ENCODE assay signal across 11 mouse cellular contexts in genomic region chr11:63129840-63130239, GRCm38 (mm10). TPM values are rescaled to one million over a fixed set of nuclear protein-coding genes. Genes with fewer than 3 reads are reported as not detected.
A peak's percentile ranks its signal among the peaks of the same experiment; 100 is the strongest.
DNase-seq lines count a peak whose midpoint lies in the region; ATAC-seq and TF ChIP-seq lines count a peak whose summit lies in the region.
"Had no signal": no experiment of that assay in that cellular context is flagged by ENCODE, and none has a peak within 500 bp of the region (broad histone marks: within the 10 kb centered on the region; RNA-seq: fewer than 3 reads in every experiment).

No protein-coding gene starts in this region.

- H3K4me3 ChIP-seq in embryonic facial prominence, embryonic 14.5 days (ENCODE audit: low read depth, low read length): no peak overlapping the region
- no peak overlapping the region for H3K4me3 ChIP-seq in embryonic facial prominence, embryonic 10.5 days
- no peak overlapping the region for H3K4me3 ChIP-seq in neural tube, embryonic 15.5 days (replicated peaks)
- H3K4me3 ChIP-seq in intestine, postnatal 0 days (ENCODE audit: low read depth, low read length): peak overlapping the region; percentile 5; the same call in 1 of the 2 replicates
- peak overlapping the region; percentile 65 for H3K4me3 ChIP-seq in stomach, embryonic 16.5 days (replicated peaks; ENCODE audit: low read length)
- H3K4me3 ChIP-seq in midbrain, postnatal 0 days (ENCODE audit: low read depth, low read length): no peak overlapping the region

- peak overlapping the region; percentile 15; the same call in 1 of the 2 replicates for H3K4me2 ChIP-seq in embryonic facial prominence, embryonic 14.5 days (ENCODE audit: low read depth, low read length)
- H3K4me2 ChIP-seq in neural tube, embryonic 15.5 days: 0 out of 2 replicates have a peak overlapping the region, but pooled peaks have one; percentile 15
- peak overlapping the region; percentile 75 for H3K4me2 ChIP-seq in intestine, postnatal 0 days (replicated peaks; ENCODE audit: low read depth)
- peak overlapping the region; percentile 63 for H3K4me2 ChIP-seq in stomach, embryonic 16.5 days (ENCODE audit: low read depth, low read length)
- H3K4me2 ChIP-seq in midbrain, postnatal 0 days (ENCODE audit: low read depth, low read length, poor library complexity, severe bottlenecking): no peak overlapping the region

- no peak for TF ChIP-seq CTCF in intestine, postnatal 0 days (IDR thresholded peaks at IDR 0.05; ENCODE audit: low read depth)
- TF ChIP-seq CTCF in midbrain, postnatal 0 days (IDR thresholded peaks at IDR 0.05): no peak

- DNase-seq in embryonic facial prominence, embryonic 14.5 days (ENCODE audit: low spot score): no peak
- no peak for DNase-seq in embryonic facial prominence, embryonic 10.5 days (ENCODE audit: low spot score)
- DNase-seq in neural tube, embryonic 10.5 days (ENCODE audit: extremely low spot score, low spot score): no peak
- no peak for DNase-seq in spleen, postnatal 10 days (ENCODE audit: low spot score in 2 of 2)
- no peak for DNase-seq in midbrain, postnatal 0 days (ENCODE audit: low spot score)
- DNase-seq: spleen, adult 18-20 months had no signal

- H3K27ac ChIP-seq in embryonic facial prominence, embryonic 14.5 days (replicated peaks; ENCODE audit: low read depth, low read length): no peak overlapping the region
- H3K27ac ChIP-seq in embryonic facial prominence, embryonic 10.5 days (replicated peaks): no peak overlapping the region
- H3K27ac ChIP-seq in neural tube, embryonic 15.5 days (replicated peaks): no peak overlapping the region
- H3K27ac ChIP-seq in intestine, postnatal 0 days (ENCODE audit: low read depth, low read length): no peak overlapping the region
- peak overlapping the region; percentile 15; the same call in 1 of the 2 replicates for H3K27ac ChIP-seq in stomach, embryonic 16.5 days (ENCODE audit: low read length)
- H3K27ac ChIP-seq in midbrain, postnatal 0 days (ENCODE audit: low read depth, low read length): no peak overlapping the region

- H3K9ac ChIP-seq in embryonic facial prominence, embryonic 14.5 days (ENCODE audit: low read depth, low read length): no peak overlapping the region
- no peak overlapping the region for H3K9ac ChIP-seq in neural tube, embryonic 15.5 days (replicated peaks)
- no peak overlapping the region for H3K9ac ChIP-seq in intestine, postnatal 0 days (ENCODE audit: low read depth, low read length)
- H3K9ac ChIP-seq in stomach, embryonic 16.5 days (ENCODE audit: low read length): peak overlapping the region; percentile 36; the same call in 1 of the 2 replicates
- no peak overlapping the region for H3K9ac ChIP-seq in midbrain, postnatal 0 days (replicated peaks; ENCODE audit: low read length, poor library complexity, severe bottlenecking)

- no peak for ATAC-seq in embryonic facial prominence, embryonic 14.5 days (ENCODE audit: low read depth)
- ATAC-seq in neural tube, embryonic 15.5 days (ENCODE audit: low FRiP score): no peak
- no peak for ATAC-seq in intestine, postnatal 0 days
- no peak for ATAC-seq in stomach, embryonic 16.5 days (ENCODE audit: insufficient read depth, low FRiP score)
- ATAC-seq in midbrain, postnatal 0 days (ENCODE audit: low FRiP score): no peak

- no peaks in the 10 kb centered on the region for H3K9me3 ChIP-seq in embryonic facial prominence, embryonic 14.5 days (ENCODE audit: control insufficient read depth, low read length)
- no peaks in the 10 kb centered on the region for H3K9me3 ChIP-seq in embryonic facial prominence, embryonic 10.5 days
- H3K9me3 ChIP-seq in neural tube, embryonic 15.5 days (replicated peaks): no peaks in the 10 kb centered on the region
- no peaks in the 10 kb centered on the region for H3K9me3 ChIP-seq in intestine, postnatal 0 days (ENCODE audit: control insufficient read depth)
- H3K9me3 ChIP-seq in stomach, embryonic 16.5 days (replicated peaks; ENCODE audit: control insufficient read depth, low read length): no peaks in the 10 kb centered on the region
- H3K9me3 ChIP-seq in midbrain, postnatal 0 days (ENCODE audit: low read length): no peaks in the 10 kb centered on the region

- peaks cover 9% of the 10 kb centered on the region; the same call in 1 of the 2 replicates for H3K36me3 ChIP-seq in embryonic facial prominence, embryonic 14.5 days (ENCODE audit: control insufficient read depth, insufficient read depth, low read length)
- H3K36me3 ChIP-seq in embryonic facial prominence, embryonic 10.5 days (replicated peaks): no peaks in the 10 kb centered on the region
- no peaks in the 10 kb centered on the region for H3K36me3 ChIP-seq in neural tube, embryonic 15.5 days
- no peaks in the 10 kb centered on the region for H3K36me3 ChIP-seq in intestine, postnatal 0 days (ENCODE audit: control insufficient read depth, insufficient read depth)
- H3K36me3 ChIP-seq in stomach, embryonic 16.5 days (ENCODE audit: control insufficient read depth, insufficient read depth, low read length): no peaks in the 10 kb centered on the region
- H3K36me3 ChIP-seq in midbrain, postnatal 0 days (ENCODE audit: insufficient read depth, low read length): no peaks in the 10 kb centered on the region
- H3K36me3 ChIP-seq: G1E had no signal

- H3K27me3 ChIP-seq in embryonic facial prominence, embryonic 14.5 days (replicated peaks; ENCODE audit: control insufficient read depth, insufficient read depth, low read length): peaks cover 8% of the 10 kb centered on the region; the same call in 1 of the 2 replicates
- H3K27me3 ChIP-seq in embryonic facial prominence, embryonic 10.5 days (replicated peaks; ENCODE audit: low read depth, poor library complexity, severe bottlenecking): peaks cover 89% of the 10 kb centered on the region
- H3K27me3 ChIP-seq in neural tube, embryonic 15.5 days (replicated peaks): peaks cover 61% of the 10 kb centered on the region
- H3K27me3 ChIP-seq in intestine, postnatal 0 days (replicated peaks; ENCODE audit: control insufficient read depth, insufficient read depth, low read length): peaks cover 41% of the 10 kb centered on the region
- peaks cover 2% of the 10 kb centered on the region; the same call in 1 of the 2 replicates for H3K27me3 ChIP-seq in stomach, embryonic 16.5 days (ENCODE audit: control insufficient read depth, insufficient read depth, low read length)
- peaks cover 38% of the 10 kb centered on the region for H3K27me3 ChIP-seq in midbrain, postnatal 0 days (ENCODE audit: insufficient read depth, low read length)

- WGBS in embryonic facial prominence, embryonic 14.5 days: 50% methylated on average over 12 of the region's 12 CpGs
- WGBS in embryonic facial prominence, embryonic 10.5 days: 60% methylated on average over 12 of the region's 12 CpGs
- WGBS in neural tube, embryonic 15.5 days: 14% methylated on average over 12 of the region's 12 CpGs
- WGBS in intestine, postnatal 0 days: 25% methylated on average over 12 of the region's 12 CpGs
- 41% methylated on average over 12 of the region's 12 CpGs for WGBS in stomach, embryonic 16.5 days
- WGBS in midbrain, postnatal 0 days: 62% methylated on average over 12 of the region's 12 CpGs

- H3K4me1 ChIP-seq in embryonic facial prominence, embryonic 14.5 days (ENCODE audit: control insufficient read depth, insufficient read depth, low read length): peaks cover 28% of the 10 kb centered on the region
- peaks cover 55% of the 10 kb centered on the region for H3K4me1 ChIP-seq in embryonic facial prominence, embryonic 10.5 days
- H3K4me1 ChIP-seq in neural tube, embryonic 15.5 days: peaks cover 44% of the 10 kb centered on the region
- peaks cover 11% of the 10 kb centered on the region; the same call in 1 of the 2 replicates for H3K4me1 ChIP-seq in intestine, postnatal 0 days (replicated peaks; ENCODE audit: control insufficient read depth, insufficient read depth, low read length)
- peaks cover 17% of the 10 kb centered on the region for H3K4me1 ChIP-seq in stomach, embryonic 16.5 days (ENCODE audit: control insufficient read depth, insufficient read depth, low read length)
- peaks cover 18% of the 10 kb centered on the region; the same call in 1 of the 2 replicates for H3K4me1 ChIP-seq in midbrain, postnatal 0 days (ENCODE audit: insufficient read depth, low read length)

RNA-seq across cellular contexts. Expression of gene Pmp22, which starts 1.1 kb away (rescaled TPM):
- 271 and 297 TPM in 2 replicates for polyA plus RNA-seq in embryonic facial prominence, embryonic 14.5 days (2014; fragmentation: Nextera tagmentation; extraction: Ambion mirVana)
- polyA plus RNA-seq in embryonic facial prominence, embryonic 10.5 days (2016; fragmentation: Nextera tagmentation; extraction: Ambion mirVana): 30.0 and 33.5 TPM in 2 replicates
- polyA plus RNA-seq in neural tube, embryonic 15.5 days (2015; fragmentation: Nextera tagmentation; extraction: Ambion mirVana): 43.7 and 54.5 TPM in 2 replicates
- polyA plus RNA-seq in intestine, postnatal 0 days (2015; fragmentation: Nextera tagmentation; extraction: Ambion mirVana): 49.1 and 54.0 TPM in 2 replicates
- 200 and 221 TPM in 2 replicates for polyA plus RNA-seq in stomach, embryonic 16.5 days (2015; fragmentation: Nextera tagmentation; extraction: Ambion mirVana)
- total RNA-seq in midbrain, postnatal 0 days (2014; rRNA removed): 39.1 and 40.1 TPM in 2 replicates
- polyA plus RNA-seq in midbrain, postnatal 0 days (2015; fragmentation: Nextera tagmentation; extraction: Ambion mirVana): 29.8 and 31.6 TPM in 2 replicates
- total RNA-seq: monocyte, adult 5-6 weeks had no signal
- polyA plus RNA-seq: G1E had no signal

Comparison
In these comparisons a context has a peak if more than half of its experiments do, and no peak if none do; other contexts are left out.
1. H3K4me3 ChIP-seq: peak in intestine, postnatal 0 days (single experiment) and stomach, embryonic 16.5 days (single experiment); none in embryonic facial prominence, embryonic 14.5 days (single experiment), embryonic facial prominence, embryonic 10.5 days (single experiment), neural tube, embryonic 15.5 days (single experiment) and midbrain, postnatal 0 days (single experiment).